10 mouse cellular contexts compared by ENCODE assay signal in the genomic region with DNA sequence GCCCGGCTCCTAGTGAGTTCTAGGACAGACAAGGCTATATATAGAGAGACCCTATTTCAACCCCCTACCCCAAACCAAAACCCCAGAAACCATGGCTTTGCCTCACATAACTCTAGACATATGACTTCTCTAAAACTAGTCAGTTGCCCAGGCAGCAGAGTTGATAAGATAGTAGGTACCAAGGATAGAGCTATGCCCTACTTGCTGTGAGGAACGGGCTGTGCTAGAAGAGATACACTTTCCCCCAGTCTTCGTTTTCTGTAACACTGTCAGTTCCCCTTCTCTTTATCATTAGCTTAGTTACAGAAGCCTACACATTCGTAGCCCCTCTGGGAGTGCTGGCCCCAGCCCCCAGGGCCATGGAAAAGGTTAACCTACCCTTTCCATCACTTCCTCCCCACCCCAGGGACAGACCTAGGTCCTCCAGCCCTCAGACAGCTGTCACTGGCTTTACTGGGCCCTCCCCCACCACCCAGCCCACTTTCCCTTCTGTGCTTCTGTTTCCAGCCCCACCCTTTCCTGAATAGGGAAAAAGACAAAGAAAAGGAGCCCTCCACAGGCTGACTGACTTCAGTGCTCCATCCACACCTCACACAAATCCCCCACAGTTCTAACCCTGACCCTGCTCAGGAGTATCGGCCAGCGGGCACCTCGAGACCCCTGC. TPM values are rescaled to one million over a fixed set of nuclear protein-coding genes. Genes with fewer than 3 reads are reported as not detected.
A peak's percentile ranks its signal among the peaks of the same experiment; 100 is the strongest.
DNase-seq lines count a peak whose midpoint lies in the region; ATAC-seq and TF ChIP-seq lines count a peak whose summit lies in the region.
"Had no signal": no experiment of that assay in that cellular context is flagged by ENCODE, and none has a peak within 500 bp of the region (broad histone marks: within the 10 kb centered on the region; RNA-seq: fewer than 3 reads in every experiment).

No protein-coding gene starts in this region.

- WGBS in liver, embryonic 12.5 days (ENCODE audit: insufficient replicate concordance), result 49% methylated on average over 7 of the region's 7 CpGs
- WGBS in embryonic facial prominence, embryonic 13.5 days, result 85% methylated on average over 7 of the region's 7 CpGs
- 82% methylated on average over 7 of the region's 7 CpGs for WGBS in hindbrain, embryonic 10.5 days
- 53% methylated on average over 7 of the region's 7 CpGs for WGBS in midbrain, embryonic 16.5 days
- 90% methylated on average over 7 of the region's 7 CpGs for WGBS in cerebellum, adult 2 months

- no peaks in the 10 kb centered on the region for H3K9me3 ChIP-seq in liver, embryonic 12.5 days (replicated peaks)
- H3K9me3 ChIP-seq in embryonic facial prominence, embryonic 13.5 days, result no peaks in the 10 kb centered on the region
- H3K9me3 ChIP-seq in hindbrain, embryonic 10.5 days, result no peaks in the 10 kb centered on the region
- H3K9me3 ChIP-seq in midbrain, embryonic 16.5 days (replicated peaks; ENCODE audit: control insufficient read depth, low read length, poor library complexity, severe bottlenecking), result no peaks in the 10 kb centered on the region

- H3K4me3 ChIP-seq in liver, embryonic 12.5 days, result no peak overlapping the region
- H3K4me3 ChIP-seq in embryonic facial prominence, embryonic 13.5 days, result peak overlapping the region; percentile 41; the same call in 1 of the 2 replicates
- peak overlapping the region; percentile 52 for H3K4me3 ChIP-seq in hindbrain, embryonic 10.5 days
- peak overlapping the region; percentile 69 for H3K4me3 ChIP-seq in midbrain, embryonic 16.5 days (ENCODE audit: low read depth, low read length)
- no peak overlapping the region for H3K4me3 ChIP-seq in cerebellum, adult 2 months (replicated peaks; ENCODE audit: insufficient read depth, low read depth, low read length)

- peak; percentile 42; the same call in 1 of the 2 replicates for ATAC-seq in liver, embryonic 12.5 days
- ATAC-seq in embryonic facial prominence, embryonic 13.5 days (ENCODE audit: insufficient number of reproducible peaks, insufficient read depth, low FRiP score, low TSS enrichment, low read depth), result no peak
- ATAC-seq in midbrain, embryonic 16.5 days, result peak; percentile 1; the same call in 1 of the 2 replicates

- TF ChIP-seq POLR2A in cerebellum, adult 2 months (IDR thresholded peaks at IDR 0.05; ENCODE audit: borderline replicate concordance, insufficient read depth, low read length), result no peak

- H3K9ac ChIP-seq in liver, embryonic 12.5 days, result peak overlapping the region; percentile 28; the same call in 1 of the 2 replicates
- H3K9ac ChIP-seq in embryonic facial prominence, embryonic 13.5 days, result peak overlapping the region; percentile 74; the same call in 1 of the 2 replicates
- peak overlapping the region; percentile 94 for H3K9ac ChIP-seq in midbrain, embryonic 16.5 days (ENCODE audit: low read depth, low read length)

- peaks cover 9% of the 10 kb centered on the region; the same call in 1 of the 2 replicates for H3K36me3 ChIP-seq in liver, embryonic 12.5 days
- peaks cover 64% of the 10 kb centered on the region for H3K36me3 ChIP-seq in embryonic facial prominence, embryonic 13.5 days
- H3K36me3 ChIP-seq in hindbrain, embryonic 10.5 days, result peaks cover 69% of the 10 kb centered on the region
- no peaks in the 10 kb centered on the region; the same call in 1 of the 2 replicates for H3K36me3 ChIP-seq in midbrain, embryonic 16.5 days (ENCODE audit: control insufficient read depth, insufficient read depth, low read length)

- H3K27ac ChIP-seq in liver, embryonic 12.5 days, result peak overlapping the region; percentile 23; the same call in 1 of the 2 replicates
- no peak overlapping the region for H3K27ac ChIP-seq in embryonic facial prominence, embryonic 13.5 days
- H3K27ac ChIP-seq in hindbrain, embryonic 10.5 days, result peak overlapping the region; percentile 90
- peak overlapping the region; percentile 97 for H3K27ac ChIP-seq in midbrain, embryonic 16.5 days (ENCODE audit: low read length)
- no peak overlapping the region for H3K27ac ChIP-seq in cerebellum, adult 2 months (ENCODE audit: insufficient read depth, low read length)

- no peak for TF ChIP-seq CTCF in cerebellum, adult 2 months (IDR thresholded peaks at IDR 0.05; ENCODE audit: borderline replicate concordance, insufficient read depth, low read depth, low read length)

- DNase-seq in liver, result no peak
- DNase-seq in hindbrain, embryonic 10.5 days (ENCODE audit: low spot score), result no peak
- DNase-seq in natural killer cell, adult 2 months (ENCODE audit: low spot score in 2 of 2), result no peak
- no peak for DNase-seq in cerebellum, adult 2 months
- DNase-seq in urinary bladder, postnatal 4 days (ENCODE audit: low spot score in 2 of 2), result no peak
- DNase-seq: kidney, adult 8-10 months had no signal

- H3K27me3 ChIP-seq in liver, embryonic 12.5 days (replicated peaks), result peaks cover 8% of the 10 kb centered on the region; the same call in 1 of the 2 replicates
- H3K27me3 ChIP-seq in embryonic facial prominence, embryonic 13.5 days, result no peaks in the 10 kb centered on the region
- no peaks in the 10 kb centered on the region for H3K27me3 ChIP-seq in hindbrain, embryonic 10.5 days (ENCODE audit: insufficient read depth, poor library complexity, severe bottlenecking)
- H3K27me3 ChIP-seq in midbrain, embryonic 16.5 days (ENCODE audit: control insufficient read depth, insufficient read depth, low read depth, low read length), result no peaks in the 10 kb centered on the region
- H3K27me3 ChIP-seq in cerebellum, adult 2 months (ENCODE audit: control insufficient read depth, insufficient read depth, low read length), result no peaks in the 10 kb centered on the region

- peak overlapping the region; percentile 70 for H3K4me2 ChIP-seq in liver, embryonic 12.5 days
- H3K4me2 ChIP-seq in embryonic facial prominence, embryonic 13.5 days, result peak overlapping the region; percentile 59
- peak overlapping the region; percentile 79 for H3K4me2 ChIP-seq in midbrain, embryonic 16.5 days (ENCODE audit: low read length)

- peaks cover 65% of the 10 kb centered on the region for H3K4me1 ChIP-seq in liver, embryonic 12.5 days
- peaks cover 55% of the 10 kb centered on the region for H3K4me1 ChIP-seq in embryonic facial prominence, embryonic 13.5 days
- H3K4me1 ChIP-seq in hindbrain, embryonic 10.5 days (replicated peaks), result peaks cover 65% of the 10 kb centered on the region
- peaks cover 83% of the 10 kb centered on the region for H3K4me1 ChIP-seq in midbrain, embryonic 16.5 days (ENCODE audit: control insufficient read depth, insufficient read depth, low read length)
- peaks cover 5% of the 10 kb centered on the region; the same call in 1 of the 2 replicates for H3K4me1 ChIP-seq in cerebellum, adult 2 months (ENCODE audit: control insufficient read depth, insufficient read depth, low read length)

RNA-seq across cellular contexts. Expression of gene Agrn, which starts 12.9 kb away (rescaled TPM):
- 16.1 and 17.8 TPM in 2 replicates for polyA plus RNA-seq in liver, embryonic 12.5 days (2016; fragmentation: Nextera tagmentation; extraction: Ambion mirVana)
- 83.7 and 92.1 TPM in 2 replicates for polyA plus RNA-seq in embryonic facial prominence, embryonic 13.5 days (2015; fragmentation: Nextera tagmentation; extraction: Ambion mirVana)
- 72.6 and 85.8 TPM in 2 replicates for polyA plus RNA-seq in hindbrain, embryonic 10.5 days (2016; fragmentation: Nextera tagmentation; extraction: Ambion mirVana)
- polyA plus RNA-seq in midbrain, embryonic 16.5 days (2015; fragmentation: Nextera tagmentation; extraction: Ambion mirVana), result 126 and 129 TPM in 2 replicates
- polyA plus RNA-seq in cerebellum, adult 2 months (2012; rRNA removed), result 109 and 111 TPM in 2 replicates

RNA-seq across cellular contexts. Expression of gene Isg15, which starts 16.2 kb away (rescaled TPM):
- polyA plus RNA-seq in liver, embryonic 12.5 days (2016; fragmentation: Nextera tagmentation; extraction: Ambion mirVana), result 2.6 and 3.2 TPM in 2 replicates
- polyA plus RNA-seq in embryonic facial prominence, embryonic 13.5 days (2015; fragmentation: Nextera tagmentation; extraction: Ambion mirVana), result 1.6 and 2.1 TPM in 2 replicates
- 0.50 TPM in 1 of 2 replicates, not detected in the other for polyA plus RNA-seq in hindbrain, embryonic 10.5 days (2016; fragmentation: Nextera tagmentation; extraction: Ambion mirVana)
- polyA plus RNA-seq in midbrain, embryonic 16.5 days (2015; fragmentation: Nextera tagmentation; extraction: Ambion mirVana), result 1.2 and 1.4 TPM in 2 replicates
- polyA plus RNA-seq in cerebellum, adult 2 months (2012; rRNA removed), result 3.5 and 4.8 TPM in 2 replicates

RNA-seq across cellular contexts. Expression of gene AW011738, which starts 18.7 kb away (rescaled TPM):
- polyA plus RNA-seq in liver, embryonic 12.5 days (2016; fragmentation: Nextera tagmentation; extraction: Ambion mirVana), result 1.3 and 1.4 TPM in 2 replicates
- 2.3 and 2.9 TPM in 2 replicates for polyA plus RNA-seq in embryonic facial prominence, embryonic 13.5 days (2015; fragmentation: Nextera tagmentation; extraction: Ambion mirVana)
- 4.3 and 7.0 TPM in 2 replicates for polyA plus RNA-seq in hindbrain, embryonic 10.5 days (2016; fragmentation: Nextera tagmentation; extraction: Ambion mirVana)
- 3.7 and 4.2 TPM in 2 replicates for polyA plus RNA-seq in midbrain, embryonic 16.5 days (2015; fragmentation: Nextera tagmentation; extraction: Ambion mirVana)
- 6.6 and 6.8 TPM in 2 replicates for polyA plus RNA-seq in cerebellum, adult 2 months (2012; rRNA removed)

RNA-seq across cellular contexts. Expression of gene Perm1, which starts 31.2 kb away (rescaled TPM):
- 0.12 TPM in 2 replicates for polyA plus RNA-seq in liver, embryonic 12.5 days (2016; fragmentation: Nextera tagmentation; extraction: Ambion mirVana)
- polyA plus RNA-seq in embryonic facial prominence, embryonic 13.5 days (2015; fragmentation: Nextera tagmentation; extraction: Ambion mirVana), result 0.62 and 1.1 TPM in 2 replicates
- 1.2 and 1.8 TPM in 2 replicates for polyA plus RNA-seq in hindbrain, embryonic 10.5 days (2016; fragmentation: Nextera tagmentation; extraction: Ambion mirVana)
- 2.0 and 2.7 TPM in 2 replicates for polyA plus RNA-seq in midbrain, embryonic 16.5 days (2015; fragmentation: Nextera tagmentation; extraction: Ambion mirVana)
- 1.3 and 1.4 TPM in 2 replicates for polyA plus RNA-seq in cerebellum, adult 2 months (2012; rRNA removed)
- polyA plus RNA-seq: testis, adult 2 months had no signal

RNA-seq across cellular contexts. Expression of gene Plekhn1, which starts 50.2 kb away (rescaled TPM):
- polyA plus RNA-seq in liver, embryonic 12.5 days (2016; fragmentation: Nextera tagmentation; extraction: Ambion mirVana), result 7.2 TPM in 2 replicates
- 29.9 and 30.7 TPM in 2 replicates for polyA plus RNA-seq in embryonic facial prominence, embryonic 13.5 days (2015; fragmentation: Nextera tagmentation; extraction: Ambion mirVana)
- 22.3 and 23.0 TPM in 2 replicates for polyA plus RNA-seq in hindbrain, embryonic 10.5 days (2016; fragmentation: Nextera tagmentation; extraction: Ambion mirVana)
- 26.8 and 26.9 TPM in 2 replicates for polyA plus RNA-seq in midbrain, embryonic 16.5 days (2015; fragmentation: Nextera tagmentation; extraction: Ambion mirVana)
- 93.4 and 101 TPM in 2 replicates for polyA plus RNA-seq in cerebellum, adult 2 months (2012; rRNA removed)

Comparison
In these comparisons a context has a peak if more than half of its experiments do, and no peak if none do; other contexts are left out.
1. H3K27ac ChIP-seq: peak in liver, embryonic 12.5 days (single experiment), hindbrain, embryonic 10.5 days (single experiment) and midbrain, embryonic 16.5 days (single experiment); none in embryonic facial prominence, embryonic 13.5 days (single experiment) and cerebellum, adult 2 months (single experiment).
2. H3K4me3 ChIP-seq: peak in embryonic facial prominence, embryonic 13.5 days (single experiment), hindbrain, embryonic 10.5 days (single experiment) and midbrain, embryonic 16.5 days (single experiment); none in liver, embryonic 12.5 days (single experiment) and cerebellum, adult 2 months (single experiment).
3. H3K9ac ChIP-seq: peak in every context shown above with its lines; median percentile 94 in midbrain, embryonic 16.5 days; 74 in embryonic facial prominence, embryonic 13.5 days; 28 in liver, embryonic 12.5 days.
4. Peak in every context shown above with its lines, with median percentiles within 50 percentile points of each other: H3K4me2 ChIP-seq.